Mouse (Mus musculus): ENCODE measurements at regions not wholly inside any gene's neighbourhood (a gene's known extent, or its start where the extent isn't known, plus 50 kb on each side); places are given as distances from the start of the nearest gene placed in this dataset.

DNA sequence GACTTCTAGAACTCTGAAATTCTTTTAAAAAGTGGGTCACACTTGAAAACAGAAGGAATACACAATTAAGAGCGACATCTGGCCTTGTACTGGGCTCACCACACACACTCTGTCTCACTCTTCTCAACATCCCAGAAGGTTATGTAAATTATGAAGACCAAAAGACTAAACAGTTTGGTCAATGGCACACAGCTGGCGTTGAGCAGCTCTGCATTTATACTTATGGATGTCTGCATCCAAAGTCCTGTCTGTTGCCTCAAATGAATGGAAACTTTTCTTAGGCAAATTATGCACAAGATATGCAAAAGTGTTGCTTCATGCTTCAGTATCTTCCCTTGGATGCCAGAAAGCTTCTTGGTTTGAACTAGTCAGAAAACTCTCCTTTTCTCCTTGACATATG is 323.5 kb downstream of the Ppp3ca start:
- no peak for ATAC-seq (ENCODE audit: extremely low read depth, insufficient number of reproducible peaks, low FRiP score, poor library complexity, severe bottlenecking)

DNA sequence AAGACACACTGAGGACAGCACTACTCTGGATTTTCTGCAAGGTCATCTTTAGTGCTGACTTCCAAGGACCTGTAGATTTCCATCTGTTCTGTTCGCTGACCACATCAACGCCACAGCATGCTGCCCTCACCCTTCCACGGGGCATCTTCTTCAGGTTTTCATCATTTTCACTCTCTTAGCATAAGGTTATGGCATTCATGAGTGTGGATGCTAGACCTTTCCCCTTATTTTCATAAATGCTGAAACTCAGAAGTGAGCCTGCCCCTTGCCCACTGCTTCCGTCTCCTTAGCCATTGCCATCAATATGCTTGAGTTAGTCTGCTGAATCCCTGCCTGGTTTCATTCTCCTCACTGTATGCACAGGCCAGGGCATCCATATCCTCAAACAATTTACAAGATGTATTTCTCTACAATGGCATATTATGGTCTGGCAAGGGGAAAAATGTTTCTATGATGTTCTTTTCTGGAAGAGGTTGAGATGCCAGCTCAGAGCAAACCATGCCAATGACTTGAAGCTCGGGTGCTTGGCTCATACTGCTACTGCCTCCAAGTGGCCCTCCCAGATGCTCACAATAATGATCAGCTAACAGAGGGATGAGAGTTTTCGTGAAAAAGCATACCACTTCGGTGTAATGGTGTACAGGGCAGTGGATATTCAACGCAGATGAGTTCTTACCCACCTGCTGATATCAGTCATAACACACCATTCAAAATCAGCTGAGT is 324.6 kb downstream of the Ppp3ca start:
- no peak for ATAC-seq (ENCODE audit: extremely low read depth, insufficient number of reproducible peaks, low FRiP score, poor library complexity, severe bottlenecking)

DNA sequence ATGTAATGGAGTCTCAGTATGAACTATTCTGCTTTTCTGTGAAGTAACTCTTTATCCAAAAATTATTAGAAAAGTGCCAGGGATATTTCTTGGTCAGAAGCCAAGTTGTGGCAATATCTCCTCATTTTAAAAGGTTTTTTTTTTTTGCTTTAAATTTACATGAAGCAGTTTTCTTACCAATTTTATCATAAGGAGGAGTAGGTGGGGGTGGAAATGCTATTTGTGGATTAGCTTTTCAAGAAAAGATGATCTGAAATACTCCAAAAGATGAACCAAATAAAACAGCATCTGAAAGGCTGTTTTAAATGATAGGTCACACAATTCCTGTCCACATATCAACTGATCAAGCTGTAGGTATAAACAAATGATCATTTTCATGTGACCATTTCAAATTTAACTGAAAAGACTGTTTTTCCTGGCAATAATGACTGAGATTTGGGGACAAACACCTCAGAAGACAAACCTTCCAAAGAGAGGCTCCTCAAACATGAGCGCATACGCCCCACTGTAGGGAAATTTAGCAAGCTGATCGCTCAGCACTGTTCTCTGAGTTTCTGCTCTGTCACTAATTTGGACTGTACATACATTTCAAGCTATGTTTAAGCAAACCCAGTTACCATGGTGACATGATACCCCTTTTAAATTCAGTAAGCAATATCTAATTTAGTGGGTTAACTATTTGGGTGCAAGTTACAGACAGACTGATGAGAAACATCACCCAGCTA is 325.8 kb downstream of the Ppp3ca start:
- no peak for ATAC-seq (ENCODE audit: extremely low read depth, insufficient number of reproducible peaks, low FRiP score, poor library complexity, severe bottlenecking)

DNA sequence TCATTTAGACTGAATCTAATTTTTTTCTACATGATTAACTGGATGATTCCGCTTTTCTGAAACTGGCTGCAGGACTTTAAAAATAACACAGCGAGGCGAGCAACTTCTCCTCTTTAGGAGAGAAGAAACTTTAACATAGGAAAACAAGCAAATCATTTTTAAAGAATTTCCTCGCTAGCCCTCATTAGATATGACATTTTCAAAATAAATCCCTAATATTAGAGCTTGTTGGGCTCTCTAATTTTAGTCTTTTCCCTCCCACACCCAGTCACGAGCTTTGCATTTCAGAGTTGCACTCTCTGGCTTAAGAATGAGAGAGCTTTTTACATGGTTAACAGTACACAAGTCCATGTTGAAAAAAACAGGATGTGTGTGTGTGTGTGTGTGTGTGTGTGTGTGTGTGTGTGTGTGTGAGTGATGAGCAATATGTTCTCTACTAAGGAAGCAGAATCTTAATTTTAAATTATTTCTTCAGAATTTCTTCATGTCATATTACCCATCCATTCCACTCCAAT is 326.5 kb downstream of the Ppp3ca start:
- ATAC-seq (ENCODE audit: extremely low read depth, insufficient number of reproducible peaks, low FRiP score, poor library complexity, severe bottlenecking): no peak

DNA sequence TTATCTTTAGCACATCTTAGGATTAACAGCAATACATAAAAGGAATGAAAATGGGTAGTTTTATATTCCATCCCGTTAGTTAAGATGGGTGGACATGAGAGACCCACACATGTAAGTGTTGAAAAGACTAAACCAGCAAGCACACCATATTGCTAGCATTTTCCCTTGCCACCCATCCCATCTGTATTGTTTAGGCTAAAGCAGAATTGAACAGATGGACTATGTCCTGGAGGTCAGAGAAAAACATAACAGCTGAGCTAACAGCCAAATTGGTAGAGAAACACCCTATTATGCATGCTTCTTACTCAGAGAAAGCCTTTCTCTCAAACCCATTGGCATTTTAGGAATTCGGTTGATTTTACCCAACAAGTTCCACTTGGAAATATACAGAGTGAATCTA is 329.3 kb upstream of the Emcn start:
- no peak for ATAC-seq (ENCODE audit: extremely low read depth, insufficient number of reproducible peaks, low FRiP score, poor library complexity, severe bottlenecking)

DNA sequence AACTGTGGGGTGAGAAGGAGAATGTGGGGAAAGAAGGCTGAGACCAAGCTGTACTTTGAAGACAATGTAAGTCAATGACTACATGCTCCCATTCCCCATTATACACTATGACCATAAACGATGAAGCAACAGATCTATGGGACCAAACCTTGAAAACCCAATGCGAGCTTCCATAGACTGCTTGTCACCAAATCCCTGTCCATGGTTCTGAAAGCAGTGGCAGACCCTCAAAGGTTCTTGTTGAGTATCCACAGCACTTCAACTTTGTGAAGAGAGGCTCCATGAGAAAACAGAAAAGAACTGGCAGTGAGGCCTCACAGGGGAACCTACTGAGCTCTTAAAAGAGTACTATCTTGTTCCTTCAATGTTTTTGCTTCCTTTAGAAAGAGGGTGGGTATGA is 326.2 kb upstream of the Emcn start:
- no peak for ATAC-seq (ENCODE audit: extremely low read depth, insufficient number of reproducible peaks, low FRiP score, poor library complexity, severe bottlenecking)

- ATAC-seq (ENCODE audit: extremely low read depth, insufficient number of reproducible peaks, low FRiP score, poor library complexity, severe bottlenecking): no peak
Observed at GRCm38 (mm10) chr3:137015199-137015598, 325.7 kb upstream of the Emcn start.

- no peak for ATAC-seq (ENCODE audit: extremely low read depth, insufficient number of reproducible peaks, low FRiP score, poor library complexity, severe bottlenecking)
Observed at GRCm38 (mm10) chr3:137019971-137020634, 320.8 kb upstream of the Emcn start.

DNA sequence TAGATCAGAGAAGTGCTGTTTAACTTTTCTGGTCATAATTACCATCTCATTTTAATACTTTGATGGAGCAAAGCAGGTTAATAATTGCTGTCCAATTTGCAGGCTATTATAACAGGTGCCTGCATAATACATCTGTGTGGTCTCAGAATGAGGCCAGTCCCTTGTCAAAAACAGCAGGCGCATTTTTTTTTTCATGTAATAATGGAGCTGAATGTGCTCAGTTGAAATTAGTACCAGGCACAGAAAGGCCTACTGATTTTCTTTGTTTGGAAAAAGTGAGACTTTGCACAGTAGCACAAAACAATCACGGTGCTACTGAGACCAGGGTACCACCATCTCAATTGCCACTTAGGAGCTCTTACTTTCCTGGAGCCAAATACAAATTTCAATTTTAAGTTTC is 311.3 kb upstream of the Emcn start:
- no peak for ATAC-seq (ENCODE audit: extremely low read depth, insufficient number of reproducible peaks, low FRiP score, poor library complexity, severe bottlenecking)

DNA sequence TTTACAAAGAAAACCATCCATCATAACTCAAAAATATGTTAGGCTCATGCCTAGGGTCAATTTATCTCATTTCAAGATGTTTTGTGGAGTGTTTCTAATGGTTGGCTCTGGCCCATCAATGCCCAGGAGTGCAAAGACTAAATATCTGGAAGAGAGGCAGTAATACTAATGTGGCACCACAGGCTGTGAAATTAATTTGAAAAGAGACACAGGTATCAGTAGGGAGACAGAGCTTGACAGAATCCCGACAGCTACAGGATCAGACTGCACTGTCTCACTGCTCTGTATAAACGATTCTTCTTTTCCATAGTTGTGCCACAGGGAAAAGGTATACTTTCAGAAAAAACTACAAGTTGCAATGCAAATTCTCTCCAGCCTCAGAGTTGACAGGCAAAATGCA is 308.1 kb upstream of the Emcn start:
- ATAC-seq (ENCODE audit: extremely low read depth, insufficient number of reproducible peaks, low FRiP score, poor library complexity, severe bottlenecking): no peak

GRCm38 (mm10) chr3:137039638-137040037 is 301.2 kb upstream of the Emcn start:
- no peak for ATAC-seq (ENCODE audit: extremely low read depth, insufficient number of reproducible peaks, low FRiP score, poor library complexity, severe bottlenecking)

DNA sequence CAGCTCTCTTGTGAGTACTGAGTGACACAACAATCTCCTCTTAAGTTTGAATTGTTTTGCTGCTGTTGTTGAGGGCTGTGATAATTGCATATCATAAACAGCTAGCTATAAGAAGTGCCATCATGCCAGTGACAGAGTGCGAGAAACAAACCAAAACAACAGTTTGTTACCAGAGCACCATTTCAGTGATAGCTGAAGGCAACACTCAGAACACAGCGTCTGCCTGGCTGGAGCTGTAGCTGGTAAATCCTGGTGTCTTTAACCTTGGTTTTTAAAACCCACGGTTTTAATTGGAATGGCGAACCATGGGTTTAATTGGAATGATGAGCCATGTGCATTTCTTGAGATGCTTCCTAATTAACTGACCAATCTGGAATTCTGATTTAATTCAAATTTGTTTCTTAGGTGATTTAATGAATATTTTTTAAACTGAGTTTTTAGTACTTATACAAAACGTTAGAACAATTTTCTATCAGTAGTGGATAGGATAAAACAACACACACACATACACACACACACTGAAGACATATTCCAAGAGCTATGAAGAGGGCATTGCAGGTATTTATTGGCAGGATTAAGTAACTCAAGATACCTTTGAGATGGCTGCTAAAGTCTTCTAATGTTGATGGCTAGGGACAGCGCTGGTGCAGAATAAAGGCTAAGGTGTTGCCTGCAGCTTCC is 284.2 kb upstream of the Emcn start:
- no peak for ATAC-seq (ENCODE audit: extremely low read depth, insufficient number of reproducible peaks, low FRiP score, poor library complexity, severe bottlenecking)

DNA sequence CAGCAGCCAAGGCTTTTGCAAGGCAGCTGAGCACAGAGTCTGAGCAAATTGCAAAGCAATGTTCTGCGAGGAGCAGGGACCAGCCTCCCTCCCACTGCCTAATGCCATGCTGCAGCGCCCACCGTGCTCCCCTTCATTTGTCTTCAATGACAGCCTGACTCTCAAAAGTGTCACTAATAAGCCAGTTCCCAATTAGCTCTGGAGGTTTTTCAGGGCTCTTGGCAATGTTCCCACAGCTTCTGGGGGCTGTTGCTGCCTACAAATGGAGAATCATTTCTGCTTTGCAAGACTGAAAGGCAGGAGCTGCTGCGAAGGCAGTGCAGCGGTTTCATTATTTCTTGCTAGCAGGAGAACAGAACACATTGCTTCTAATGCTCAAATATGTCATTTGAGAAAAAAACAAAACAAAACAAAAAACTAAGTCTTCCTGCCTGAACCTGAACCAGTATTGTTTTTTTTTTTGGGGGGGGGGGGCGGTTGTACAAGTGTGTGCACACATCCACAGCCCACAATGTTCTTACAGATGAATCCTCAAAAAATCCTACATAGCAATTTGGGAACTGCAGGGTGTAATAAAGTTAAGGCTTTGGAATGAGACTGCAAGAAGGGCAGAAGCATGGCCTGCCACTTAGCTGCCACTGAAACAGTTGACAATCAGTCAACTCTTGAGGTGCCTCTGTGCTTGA is 283.5 kb upstream of the Emcn start:
- ATAC-seq (ENCODE audit: extremely low read depth, insufficient number of reproducible peaks, low FRiP score, poor library complexity, severe bottlenecking): no peak

GRCm38 (mm10) chr3:137057911-137058260 is 283.0 kb upstream of the Emcn start:
- no peak for ATAC-seq (ENCODE audit: extremely low read depth, insufficient number of reproducible peaks, low FRiP score, poor library complexity, severe bottlenecking)

DNA sequence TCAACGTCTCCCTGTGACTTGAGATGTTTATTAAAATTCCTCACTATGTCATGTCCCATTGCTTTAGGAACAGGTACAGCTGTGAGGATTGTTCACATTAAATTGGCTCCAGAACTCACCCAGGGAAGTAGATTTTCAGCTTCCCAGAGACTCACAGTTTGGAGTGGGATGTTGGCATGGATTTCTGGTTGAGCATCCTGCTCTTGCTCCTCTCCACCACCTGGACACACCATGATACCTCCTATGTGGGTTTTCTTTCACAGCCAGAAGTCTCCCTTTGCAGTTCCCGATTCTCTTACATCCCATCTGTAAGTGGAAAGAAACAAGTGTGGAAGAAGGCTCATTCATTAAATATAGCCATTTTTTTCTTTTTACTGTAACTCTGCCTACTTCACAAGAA is 278.8 kb upstream of the Emcn start:
- ATAC-seq (ENCODE audit: extremely low read depth, insufficient number of reproducible peaks, low FRiP score, poor library complexity, severe bottlenecking): no peak

- no peak for ATAC-seq (ENCODE audit: extremely low read depth, insufficient number of reproducible peaks, low FRiP score, poor library complexity, severe bottlenecking)
Observed at GRCm38 (mm10) chr3:137067336-137067735, 273.5 kb upstream of the Emcn start.

- no peak for ATAC-seq (ENCODE audit: extremely low read depth, insufficient number of reproducible peaks, low FRiP score, poor library complexity, severe bottlenecking)
Observed at GRCm38 (mm10) chr3:137069334-137069733, 271.5 kb upstream of the Emcn start.

DNA sequence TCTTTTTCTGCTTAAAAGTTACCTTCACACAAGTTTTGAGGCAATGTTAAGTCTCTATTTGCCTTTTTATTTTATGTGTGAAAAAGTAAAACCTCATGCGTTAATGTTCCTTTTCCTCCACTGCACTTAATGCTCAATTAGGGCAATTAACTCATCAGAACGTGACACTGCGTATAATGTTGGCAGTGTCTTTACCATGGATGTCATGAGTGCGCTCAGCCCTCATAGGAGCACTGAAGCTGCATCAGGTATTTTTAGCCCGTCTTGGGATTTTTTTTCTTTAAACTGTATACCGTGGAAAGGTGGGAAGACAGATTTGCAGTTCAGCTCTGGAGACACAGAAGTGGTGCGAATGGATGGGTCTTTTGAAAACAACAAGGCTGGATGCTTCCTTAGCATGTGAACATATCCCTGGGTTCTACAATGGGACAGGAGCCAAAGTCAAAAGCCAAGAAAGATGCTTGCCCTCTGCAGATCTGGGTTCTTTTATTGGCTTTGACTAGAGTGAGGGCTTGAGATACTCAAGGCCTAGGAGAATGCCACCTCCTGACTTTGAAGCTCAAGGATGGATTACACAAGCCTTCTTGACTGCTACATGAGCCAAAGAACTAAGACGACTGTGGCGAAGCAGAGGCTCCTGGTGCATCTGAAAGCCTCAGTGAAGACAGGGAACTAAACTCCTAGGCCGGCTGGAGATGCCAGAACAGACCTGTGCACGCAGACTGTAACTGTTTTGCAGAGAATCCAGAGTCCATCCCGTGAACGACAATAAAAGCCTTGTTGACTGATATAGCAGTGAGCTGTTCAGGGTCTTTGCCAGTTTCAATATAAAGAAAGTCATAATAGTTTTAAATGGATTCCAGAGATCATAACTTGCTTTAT is 262.9 kb upstream of the Emcn start:
- ATAC-seq (ENCODE audit: extremely low read depth, insufficient number of reproducible peaks, low FRiP score, poor library complexity, severe bottlenecking): no peak
